Mouse (Mus musculus): Measurements from ENCODE around the gene Bbof1. TPM values are rescaled to one million over a fixed set of nuclear protein-coding genes. Genes with fewer than 3 reads are reported as not detected.
A peak's percentile ranks its signal among the peaks of the same experiment; 100 is the strongest.

Gene Bbof1
- polyA plus RNA-seq, 1 experiment: 0.90 TPM

- Histone ChIP-seq H3K27ac (ENCODE audit: insufficient read depth, low read depth, low read length) (no peak overlapping the region), H3K4me3 (ENCODE audit: insufficient read depth, low read length) (no peak overlapping the region), H3K4me1 (ENCODE audit: control insufficient read depth, insufficient read depth, low read length) (no peaks in the 10 kb centered on the region)
- TF ChIP-seq CTCF (IDR thresholded peaks at IDR 0.05; ENCODE audit: low read depth, low read length) (no peak), POLR2A (IDR thresholded peaks at IDR 0.05; ENCODE audit: borderline replicate concordance, low read depth, low read length) (no peak)
These were observed 9.7 kb upstream of the Bbof1 start for GRCm38 (mm10) chr12:84399135-84399534.

GRCm38 (mm10) chr12:84399663-84400062 is 9.2 kb upstream of the Bbof1 start:
- no peaks in the 10 kb centered on the region for H3K4me1 ChIP-seq (ENCODE audit: control insufficient read depth, insufficient read depth, low read length)
- TF ChIP-seq CTCF (IDR thresholded peaks at IDR 0.05; ENCODE audit: low read depth, low read length) (no peak), POLR2A (IDR thresholded peaks at IDR 0.05; ENCODE audit: borderline replicate concordance, low read depth, low read length) (no peak)
- no peak overlapping the region for H3K27ac ChIP-seq (ENCODE audit: insufficient read depth, low read depth, low read length)
- H3K4me3 ChIP-seq (ENCODE audit: insufficient read depth, low read length): no peak overlapping the region

- Histone ChIP-seq H3K4me1 (ENCODE audit: control insufficient read depth, insufficient read depth, low read length) (no peaks in the 10 kb centered on the region), H3K4me3 (ENCODE audit: insufficient read depth, low read length) (no peak overlapping the region), H3K27ac (ENCODE audit: insufficient read depth, low read depth, low read length) (no peak overlapping the region)
- no peak for TF ChIP-seq CTCF (IDR thresholded peaks at IDR 0.05; ENCODE audit: low read depth, low read length)
- no peak for TF ChIP-seq POLR2A (IDR thresholded peaks at IDR 0.05; ENCODE audit: borderline replicate concordance, low read depth, low read length)
These were observed 8.8 kb upstream of the Bbof1 start for GRCm38 (mm10) chr12:84400068-84400467.

- TF ChIP-seq POLR2A (IDR thresholded peaks at IDR 0.05; ENCODE audit: borderline replicate concordance, low read depth, low read length) (no peak), CTCF (IDR thresholded peaks at IDR 0.05; ENCODE audit: low read depth, low read length) (no peak)
- H3K27ac ChIP-seq (ENCODE audit: insufficient read depth, low read depth, low read length): no peak overlapping the region
- H3K4me3 ChIP-seq (ENCODE audit: insufficient read depth, low read length): no peak overlapping the region
- H3K4me1 ChIP-seq (ENCODE audit: control insufficient read depth, insufficient read depth, low read length): no peaks in the 10 kb centered on the region
These were observed 8.2 kb upstream of the Bbof1 start for GRCm38 (mm10) chr12:84400653-84401052.

- peaks cover 2% of the 10 kb centered on the region; the same call in 1 of the 2 replicates for H3K4me1 ChIP-seq (ENCODE audit: control insufficient read depth, insufficient read depth, low read length)
- no peak overlapping the region for H3K27ac ChIP-seq (ENCODE audit: insufficient read depth, low read depth, low read length)
- no peak for TF ChIP-seq CTCF (IDR thresholded peaks at IDR 0.05; ENCODE audit: low read depth, low read length)
- no peak for TF ChIP-seq POLR2A (IDR thresholded peaks at IDR 0.05; ENCODE audit: borderline replicate concordance, low read depth, low read length)
- no peak overlapping the region for H3K4me3 ChIP-seq (ENCODE audit: insufficient read depth, low read length)
These were observed 5.9 kb upstream of the Bbof1 start for GRCm38 (mm10) chr12:84402923-84403322.

GRCm38 (mm10) chr12:84404541-84404940 is 4.3 kb upstream of the Bbof1 start:
- Histone ChIP-seq H3K27ac (ENCODE audit: insufficient read depth, low read depth, low read length) (no peak overlapping the region), H3K4me3 (ENCODE audit: insufficient read depth, low read length) (no peak overlapping the region), H3K4me1 (ENCODE audit: control insufficient read depth, insufficient read depth, low read length) (peaks cover 6% of the 10 kb centered on the region; the same call in 1 of the 2 replicates)
- no peak for TF ChIP-seq CTCF (IDR thresholded peaks at IDR 0.05; ENCODE audit: low read depth, low read length)
- TF ChIP-seq POLR2A (IDR thresholded peaks at IDR 0.05; ENCODE audit: borderline replicate concordance, low read depth, low read length): no peak

GRCm38 (mm10) chr12:84407259-84407658 is 1.6 kb upstream of the Bbof1 start:
- TF ChIP-seq POLR2A (IDR thresholded peaks at IDR 0.05; ENCODE audit: borderline replicate concordance, low read depth, low read length): no peak
- no peak for TF ChIP-seq CTCF (IDR thresholded peaks at IDR 0.05; ENCODE audit: low read depth, low read length)
- Histone ChIP-seq H3K27ac (ENCODE audit: insufficient read depth, low read depth, low read length) (no peak overlapping the region), H3K4me3 (ENCODE audit: insufficient read depth, low read length) (no peak overlapping the region), H3K4me1 (ENCODE audit: control insufficient read depth, insufficient read depth, low read length) (peaks cover 8% of the 10 kb centered on the region; the same call in 1 of the 2 replicates)

- TF ChIP-seq CTCF (IDR thresholded peaks at IDR 0.05; ENCODE audit: low read depth, low read length) (no peak), POLR2A (IDR thresholded peaks at IDR 0.05; ENCODE audit: borderline replicate concordance, low read depth, low read length) (no peak)
- Histone ChIP-seq H3K4me1 (ENCODE audit: control insufficient read depth, insufficient read depth, low read length) (peaks cover 8% of the 10 kb centered on the region; the same call in 1 of the 2 replicates), H3K4me3 (ENCODE audit: insufficient read depth, low read length) (peak overlapping the region; percentile 86), H3K27ac (ENCODE audit: insufficient read depth, low read depth, low read length) (no peak overlapping the region)
These were observed 725 bp upstream of the Bbof1 start for GRCm38 (mm10) chr12:84407874-84408818.

GRCm38 (mm10) chr12:84416834-84417604 is 8.1 kb downstream of the Bbof1 start, which contains the start of gene Rnf113a2:
Gene Rnf113a2, plus strand, starts transcription at chr12:84417196.
- Histone ChIP-seq H3K27ac (ENCODE audit: insufficient read depth, low read depth, low read length) (peak within 1 kb of the TSS; percentile 62), H3K4me1 (ENCODE audit: control insufficient read depth, insufficient read depth, low read length) (peaks cover 7% of the 10 kb centered on the region), H3K4me3 (ENCODE audit: insufficient read depth, low read length) (peak within 1 kb of the TSS; percentile 98)
- peak; percentile 43; the same call in 1 of the 2 replicates for TF ChIP-seq POLR2A (IDR thresholded peaks at IDR 0.05; ENCODE audit: borderline replicate concordance, low read depth, low read length)
- no peak for TF ChIP-seq CTCF (IDR thresholded peaks at IDR 0.05; ENCODE audit: low read depth, low read length)
